Mouse (Mus musculus) kidney, postnatal 25 days (tissue): ENCODE measurements around the gene Large1.
A peak's percentile ranks its signal among the peaks of the same experiment; 100 is the strongest.
"Not testable (repeated sequence)": the region's sequence is repeated elsewhere in the genome, so short reads cannot be mapped to it uniquely, and the experiment has no call there.

Source experiments
- DNase-seq, 2 experiments: peaks; one replicate each; pipeline ENCODE4 v3.0.0; 2021; ENCODE audit warnings: mixed read lengths in 2 of 2

Gene Large1

GRCm38 (mm10) chr8:73293655-73294054, 59.7 kb downstream of the Large1 start:
- DNase-seq, result no peak

GRCm38 (mm10) chr8:73291630-73292029, 61.7 kb downstream of the Large1 start:
- no peak for DNase-seq

GRCm38 (mm10) chr8:73290636-73291035, 62.7 kb downstream of the Large1 start:
- no peak for DNase-seq

- DNase-seq, result no peak
These were observed 63.5 kb downstream of the Large1 start for GRCm38 (mm10) chr8:73289831-73290230.

GRCm38 (mm10) chr8:73281996-73282395, 71.3 kb downstream of the Large1 start:
- DNase-seq, result no peak

GRCm38 (mm10) chr8:73276015-73276414, 77.3 kb downstream of the Large1 start:
- DNase-seq, result no peak

- DNase-seq, result not testable (repeated sequence)
These were observed 77.9 kb downstream of the Large1 start for GRCm38 (mm10) chr8:73275445-73275844.

- no peak for DNase-seq
These were observed 80.2 kb downstream of the Large1 start for GRCm38 (mm10) chr8:73273150-73273549.

- DNase-seq, result no peak
These were observed 82.3 kb downstream of the Large1 start for GRCm38 (mm10) chr8:73270991-73271390.

- DNase-seq, result no peak
These were observed 95.4 kb downstream of the Large1 start for GRCm38 (mm10) chr8:73257981-73258380.

GRCm38 (mm10) chr8:73244186-73244585, 109.2 kb downstream of the Large1 start:
- DNase-seq, result no peak

- no peak for DNase-seq
These were observed 111.3 kb downstream of the Large1 start for GRCm38 (mm10) chr8:73242066-73242465.

- DNase-seq, result no peak
These were observed 119.1 kb downstream of the Large1 start for GRCm38 (mm10) chr8:73234209-73234608.

- peak in 1 of 2 experiments; percentile 61 for DNase-seq
These were observed 119.8 kb downstream of the Large1 start for GRCm38 (mm10) chr8:73233358-73234041.

GRCm38 (mm10) chr8:73226841-73227240, 126.5 kb downstream of the Large1 start:
- no peak for DNase-seq

- DNase-seq, result no peak
These were observed 127.7 kb downstream of the Large1 start for GRCm38 (mm10) chr8:73225654-73226053.

- DNase-seq, result no peak
These were observed 134.0 kb downstream of the Large1 start for GRCm38 (mm10) chr8:73219178-73219811.

- DNase-seq, result no peak
These were observed 146.5 kb downstream of the Large1 start for GRCm38 (mm10) chr8:73206831-73207230.

- DNase-seq, result peak in 1 of 2 experiments; percentile 13
These were observed 151.5 kb downstream of the Large1 start for GRCm38 (mm10) chr8:73201854-73202253.

- DNase-seq, result no peak
These were observed 155.6 kb downstream of the Large1 start for GRCm38 (mm10) chr8:73197714-73198113.

GRCm38 (mm10) chr8:73188684-73189083, 164.7 kb downstream of the Large1 start:
- DNase-seq, result no peak

- DNase-seq, result peak; percentile 25 to 51
These were observed 166.0 kb downstream of the Large1 start for GRCm38 (mm10) chr8:73187381-73187780.

GRCm38 (mm10) chr8:73178434-73178833, 174.9 kb downstream of the Large1 start:
- DNase-seq, result no peak

- no peak for DNase-seq
These were observed 180.7 kb downstream of the Large1 start for GRCm38 (mm10) chr8:73172661-73173060.

GRCm38 (mm10) chr8:73161994-73162393, 191.3 kb downstream of the Large1 start:
- DNase-seq, result no peak
